13 mouse cellular contexts compared by ENCODE assay signal in the genomic region with DNA sequence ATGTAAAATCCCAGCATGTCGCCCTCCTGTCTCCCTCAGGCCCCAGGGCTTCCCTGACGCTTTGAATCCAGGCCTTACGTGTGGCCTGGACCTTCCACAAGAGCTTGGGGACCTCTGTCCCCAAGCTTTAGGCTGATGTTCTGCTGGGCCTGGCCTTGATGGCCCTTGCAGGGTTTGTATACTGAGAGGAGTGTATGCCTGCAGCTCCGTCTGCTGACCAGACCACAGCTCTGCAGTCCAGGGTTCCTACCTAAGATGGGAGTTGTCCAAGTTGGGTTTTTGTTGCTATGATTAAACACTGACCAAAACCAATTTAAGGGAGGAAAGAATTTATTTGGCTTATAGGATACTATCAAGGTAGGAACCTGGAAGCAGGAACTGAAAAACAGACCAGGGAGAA. TPM values are rescaled to one million over a fixed set of nuclear protein-coding genes. Genes with fewer than 3 reads are reported as not detected.
A peak's percentile ranks its signal among the peaks of the same experiment; 100 is the strongest.
DNase-seq lines count a peak whose midpoint lies in the region; TF ChIP-seq lines count a peak whose summit lies in the region.
"Had no signal": no experiment of that assay in that cellular context is flagged by ENCODE, and none has a peak within 500 bp of the region (broad histone marks: within the 10 kb centered on the region; RNA-seq: fewer than 3 reads in every experiment).

No protein-coding gene starts in this region.

- 66% methylated on average over 4 of the region's 4 CpGs for WGBS in lung, adult 2 months

- no peak for TF ChIP-seq POLR2A in lung, adult 2 months (IDR thresholded peaks at IDR 0.05; ENCODE audit: borderline replicate concordance, extremely low read depth, low read depth, low read length)

- TF ChIP-seq CTCF in lung, adult 2 months (IDR thresholded peaks at IDR 0.05; ENCODE audit: insufficient read depth, low read length), result peak; percentile 89

- H3K4me1 ChIP-seq in lung, adult 2 months (ENCODE audit: control insufficient read depth, insufficient read depth, low read length), result peaks cover 3% of the 10 kb centered on the region; the same call in 1 of the 2 replicates

- DNase-seq in heart, postnatal 4 days, result peak; percentile 39
- no peak for DNase-seq in heart, adult 11 months
- no peak for DNase-seq in lung, adult 2 months
- DNase-seq in lung, postnatal 14 days, result no peak
- DNase-seq in adipocyte (ENCODE audit: low spot score), result peak; percentile 39
- DNase-seq in lung, postnatal 4 days, result peak; percentile 46 to 50
- DNase-seq in gastrocnemius, adult 18-20 months (ENCODE audit: low spot score), result no peak
- DNase-seq: kidney, adult 18-20 months; left cerebral cortex, postnatal 4 days had no signal

- no peak overlapping the region for H3K4me3 ChIP-seq in lung, adult 2 months (replicated peaks; ENCODE audit: extremely low read depth, low read depth, low read length)
- H3K4me3 ChIP-seq: lung, embryonic 15.5 days; midbrain, embryonic 15.5 days; neural tube, embryonic 12.5 days had no signal

RNA-seq across cellular contexts. Expression of a gene that starts 18.7 kb away (rescaled TPM):
- total RNA-seq in heart, postnatal 4 days (2021), result under 1 TPM; 0.67 to 0.68 TPM
- 2.9 TPM in 2 replicates for polyA plus RNA-seq in lung, adult 2 months (2012; rRNA removed)
- under 1 TPM in 1 of 2 experiments, not detected in 1; 0.57 TPM for total RNA-seq in gastrocnemius, adult 18-20 months (2021)
- total RNA-seq: left cerebral cortex, postnatal 4 days had no signal
- polyA plus RNA-seq: hindbrain, embryonic 11.5 days; lung, embryonic 15.5 days; midbrain, embryonic 15.5 days; neural tube, embryonic 12.5 days had no signal

Comparison
In these comparisons a context has a peak if more than half of its experiments do, and no peak if none do; other contexts are left out.
1. DNase-seq: peak in heart, postnatal 4 days (single experiment), adipocyte (single experiment) and lung, postnatal 4 days (2 of 2); none in heart, adult 11 months (single experiment), lung, adult 2 months (single experiment), lung, postnatal 14 days (single experiment) and gastrocnemius, adult 18-20 months (single experiment).